Mouse (Mus musculus): ENCODE results near the gene Gm49358. TPM values are rescaled to one million over a fixed set of nuclear protein-coding genes. Genes with fewer than 3 reads are reported as not detected.

Gene Gm49358
- 1.2 and 2.0 TPM in 2 replicates for total RNA-seq (2012; rRNA removed)
- total RNA-seq (2014; rRNA removed) = not detected in 2 replicates
- polyA plus RNA-seq (2012; ENCODE audit: insufficient read length, low read depth) = 3.8 TPM in 1 of 2 replicates, not detected in the other

- Histone ChIP-seq H3K4me1 (ENCODE audit: control insufficient read depth in 1 of 2, insufficient read depth in 2 of 2) (peaks cover under 1 to 33% of the 10 kb centered on the region in 2 experiments; a peak in 3 of 4 replicates), H3K79me2 (replicated peaks; ENCODE audit: control insufficient read depth, extremely low read depth, insufficient read depth, poor library complexity, severe bottlenecking) (no peaks in the 10 kb centered on the region), H3K9ac (ENCODE audit: insufficient read depth, low read depth) (no peak within 1 kb of the TSS), H3K9me3 (replicated peaks; ENCODE audit: low read length) (peaks cover 6% of the 10 kb centered on the region), H3K4me2 (ENCODE audit: insufficient read depth, low read depth, poor library complexity, severe bottlenecking) (no peak within 1 kb of the TSS), H3K4me3 (replicated peaks in 1 of 3; ENCODE audit: low read depth in 2 of 3, low read length in 2 of 3, poor library complexity in 1 of 3) (no peak within 1 kb of the TSS), H3K27ac (ENCODE audit: insufficient read depth, low read depth) (no peak within 1 kb of the TSS), H3K36me3 (replicated peaks in 1 of 2; ENCODE audit: control insufficient read depth in 1 of 2, insufficient read depth in 1 of 2, low read length in 1 of 2) (peaks cover 0 to under 1% of the 10 kb centered on the region in 2 experiments), H3K27me3 (replicated peaks) (no peaks in the 10 kb centered on the region)
- DNase-seq (ENCODE audit: extremely low read depth) = no peak
- dilution Hi-C loops (cut with MboI; ENCODE audit: extremely low pct_ligation_motif_present, extremely low pct_unique_long_range_greater_than_20kb, low sequenced_read_pairs) (no loop called here), in situ Hi-C loops (cut with MboI; ENCODE audit: low pct_ligation_motif_present, low pct_unique_long_range_greater_than_20kb, low sequenced_read_pairs) (no loop called here)
- TF ChIP-seq KAT2A (IDR thresholded peaks at IDR 0.05; ENCODE audit: insufficient replicate concordance, low read length) (no peak), IRF4 (IDR thresholded peaks at IDR 0.05; ENCODE audit: low read depth, low read length) (no peak), MEF2A (IDR thresholded peaks at IDR 0.05; ENCODE audit: borderline replicate concordance, low read depth, low read length) (no peak), CHD1 (IDR thresholded peaks at IDR 0.05; ENCODE audit: low read depth, low read length) (no peak), USF2 (conservative IDR thresholded peaks at IDR 0.05; ENCODE audit: low read depth, low read length) (no peak)
Measured at GRCm38 (mm10) chr10:86763672-86764071, at the start of gene Gm49358. Gene Gm49358, plus strand, starts transcription at chr10:86763972.

- peak; percentile 96 for DNase-seq (ENCODE audit: extremely low read depth)
- no peaks in the 10 kb centered on the region for H3K79me2 ChIP-seq (replicated peaks; ENCODE audit: control insufficient read depth, extremely low read depth, insufficient read depth, poor library complexity, severe bottlenecking)
- peak overlapping the region; percentile 49 to 66 (median 64) for H3K4me3 ChIP-seq (replicated peaks in 1 of 3; ENCODE audit: low read depth in 2 of 3, low read length in 2 of 3, poor library complexity in 1 of 3)
- H3K4me2 ChIP-seq (ENCODE audit: insufficient read depth, low read depth, poor library complexity, severe bottlenecking) = peak overlapping the region; percentile 78; the same call in 1 of the 2 replicates
- H3K27ac ChIP-seq (ENCODE audit: insufficient read depth, low read depth) = peak overlapping the region; percentile 82
- H3K4me1 ChIP-seq (ENCODE audit: control insufficient read depth in 1 of 2, insufficient read depth in 2 of 2) = peaks cover 20 to 50% of the 10 kb centered on the region in 2 experiments
- H3K36me3 ChIP-seq (replicated peaks in 1 of 2; ENCODE audit: control insufficient read depth in 1 of 2, insufficient read depth in 1 of 2, low read length in 1 of 2) = peaks cover 0 to 1% of the 10 kb centered on the region in 2 experiments
- dilution Hi-C loops (cut with MboI; ENCODE audit: extremely low pct_ligation_motif_present, extremely low pct_unique_long_range_greater_than_20kb, low sequenced_read_pairs) (no loop called here), in situ Hi-C loops (cut with MboI; ENCODE audit: low pct_ligation_motif_present, low pct_unique_long_range_greater_than_20kb, low sequenced_read_pairs) (no loop called here)
- no peaks in the 10 kb centered on the region for H3K27me3 ChIP-seq (replicated peaks)
- no peaks in the 10 kb centered on the region for H3K9me3 ChIP-seq (replicated peaks; ENCODE audit: low read length)
- H3K9ac ChIP-seq (ENCODE audit: insufficient read depth, low read depth) = peak overlapping the region; percentile 79
- peak; percentile 85 for TF ChIP-seq POLR2A (IDR thresholded peaks at IDR 0.05; ENCODE audit: low read depth, low read length)
- TF ChIP-seq IRF4 (IDR thresholded peaks at IDR 0.05; ENCODE audit: low read depth, low read length) = peak; percentile 45
- TF ChIP-seq TBP (conservative IDR thresholded peaks at IDR 0.05; ENCODE audit: low read depth, low read length) = peak; percentile 80; the same call in 1 of the 2 replicates
- peak; percentile 72 for TF ChIP-seq HCFC1 (IDR thresholded peaks at IDR 0.05; ENCODE audit: low read depth, low read length)
- peak; percentile 86 for TF ChIP-seq MYC (IDR thresholded peaks at IDR 0.05; ENCODE audit: low read depth, low read length)
- peak; percentile 84 for TF ChIP-seq MAX (IDR thresholded peaks at IDR 0.05; ENCODE audit: low read length)
- peak; percentile 87 for TF ChIP-seq TCF12 (IDR thresholded peaks at IDR 0.05; ENCODE audit: low read depth, low read length)
- peak; percentile 61; the same call in 1 of the 2 replicates for TF ChIP-seq SIN3A (IDR thresholded peaks at IDR 0.05; ENCODE audit: low read length)
- TF ChIP-seq JUN (IDR thresholded peaks at IDR 0.05; ENCODE audit: insufficient read depth, low read depth, low read length) = no peak
- TF ChIP-seq NRF1 (IDR thresholded peaks at IDR 0.05; ENCODE audit: low read depth, low read length) = peak; percentile 86
- no peak for TF ChIP-seq GABPA (IDR thresholded peaks at IDR 0.05; ENCODE audit: insufficient replicate concordance, low read depth, low read length)
- TF ChIP-seq RAD21 (IDR thresholded peaks at IDR 0.05; ENCODE audit: low read depth, low read length) = no peak
- peak; percentile 78; the same call in 1 of the 2 replicates for TF ChIP-seq POLR2AphosphoS2 (IDR thresholded peaks at IDR 0.05; ENCODE audit: low read depth, low read length)
- no peak for TF ChIP-seq PAX5 (IDR thresholded peaks at IDR 0.05; ENCODE audit: low read length)
- no peak for TF ChIP-seq ZC3H11A (IDR thresholded peaks at IDR 0.05; ENCODE audit: low read depth, low read length)
- peak; percentile 28; the same call in 1 of the 2 replicates for TF ChIP-seq MAFK (IDR thresholded peaks at IDR 0.05; ENCODE audit: insufficient replicate concordance, low read length)
- TF ChIP-seq MXI1 (IDR thresholded peaks at IDR 0.05; ENCODE audit: low read depth, low read length) = peak; percentile 86
- no peak for TF ChIP-seq KAT2A (IDR thresholded peaks at IDR 0.05; ENCODE audit: insufficient replicate concordance, low read length)
- TF ChIP-seq ETS1 (conservative IDR thresholded peaks at IDR 0.05; ENCODE audit: low read depth, low read length) = peak; percentile 72; the same call in 1 of the 2 replicates
- 0 out of 2 replicates have a peak, but pooled peaks have one; percentile 18 for TF ChIP-seq MEF2A (IDR thresholded peaks at IDR 0.05; ENCODE audit: borderline replicate concordance, low read depth, low read length)
- TF ChIP-seq ZMIZ1 (IDR thresholded peaks at IDR 0.05; ENCODE audit: low read depth, low read length) = peak; percentile 73; the same call in 1 of the 2 replicates
- TF ChIP-seq E2F4 (IDR thresholded peaks at IDR 0.05; ENCODE audit: insufficient replicate concordance, low read depth, low read length) = no peak
- TF ChIP-seq ZNF384 (IDR thresholded peaks at IDR 0.05; ENCODE audit: low read depth, low read length) = no peak
- TF ChIP-seq BHLHE40 (IDR thresholded peaks at IDR 0.05; ENCODE audit: low read depth, low read length) = peak; percentile 96
- no peak for TF ChIP-seq MAZ (IDR thresholded peaks at IDR 0.05; ENCODE audit: low read depth, low read length)
- TF ChIP-seq RCOR1 (conservative IDR thresholded peaks at IDR 0.05; ENCODE audit: low read depth, low read length) = no peak
- TF ChIP-seq USF1 (IDR thresholded peaks at IDR 0.05; ENCODE audit: low read depth, low read length) = peak; percentile 82
- TF ChIP-seq CTCF (conservative IDR thresholded peaks at IDR 0.05 in 1 of 2, IDR thresholded peaks at IDR 0.05 in 1 of 2; ENCODE audit: low read depth in 2 of 2, low read length in 2 of 2) = no peak
- no peak for TF ChIP-seq ZKSCAN1 (IDR thresholded peaks at IDR 0.05; ENCODE audit: borderline replicate concordance, low read depth, low read length)
Measured at GRCm38 (mm10) chr10:86727548-86727980, 36.2 kb upstream of the Gm49358 start.

Data from CH12.LX (cell line).